ENCODE assay signal across 10 mouse cellular contexts in the genomic region with DNA sequence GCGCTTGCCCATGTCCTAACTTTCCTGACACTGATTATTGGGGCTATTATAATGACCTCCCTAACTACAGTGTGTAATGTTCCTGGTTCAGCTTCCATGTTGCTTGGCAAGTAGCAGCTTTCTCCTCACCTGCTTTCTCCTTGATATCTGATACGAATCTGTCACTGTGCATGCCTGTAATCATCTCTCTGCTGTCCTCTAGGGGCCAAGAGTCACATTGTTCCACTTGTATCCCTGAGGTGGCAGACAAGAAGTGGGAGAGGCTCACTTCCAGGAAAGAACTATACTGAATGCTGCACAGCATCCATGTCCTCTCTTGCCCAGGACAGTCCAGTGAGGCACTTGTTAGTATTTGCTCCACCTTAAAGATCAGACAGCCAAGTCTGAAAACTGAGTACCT.
DNase-seq lines count a peak whose midpoint lies in the region; ATAC-seq and TF ChIP-seq lines count a peak whose summit lies in the region.
"Had no signal": no experiment of that assay in that cellular context is flagged by ENCODE, and none has a peak within 500 bp of the region (broad histone marks: within the 10 kb centered on the region; RNA-seq: fewer than 3 reads in every experiment).

No protein-coding gene starts in this region.

- no peaks in the 10 kb centered on the region for H3K9me3 ChIP-seq in neural tube, embryonic 12.5 days
- no peaks in the 10 kb centered on the region for H3K9me3 ChIP-seq in forebrain, embryonic 12.5 days
- H3K9me3 ChIP-seq: hindbrain, embryonic 15.5 days; midbrain, embryonic 12.5 days had no signal

- H3K9ac ChIP-seq in neural tube, embryonic 12.5 days = no peak overlapping the region
- no peak overlapping the region for H3K9ac ChIP-seq in forebrain, embryonic 12.5 days
- H3K9ac ChIP-seq: hindbrain, embryonic 15.5 days; midbrain, embryonic 12.5 days had no signal

- H3K27me3 ChIP-seq in kidney, adult 2 months (replicated peaks; ENCODE audit: control insufficient read depth, insufficient read depth, low read length) = no peaks in the 10 kb centered on the region
- H3K27me3 ChIP-seq in neural tube, embryonic 12.5 days (replicated peaks) = no peaks in the 10 kb centered on the region
- no peaks in the 10 kb centered on the region for H3K27me3 ChIP-seq in forebrain, embryonic 12.5 days
- H3K27me3 ChIP-seq: hindbrain, embryonic 15.5 days; midbrain, embryonic 12.5 days had no signal

- peak; percentile 15 for DNase-seq in kidney, adult 2 months
- no peak for DNase-seq in kidney, adult 11 months
- peak; percentile 62 for DNase-seq in brain, adult 2 months (ENCODE audit: low read depth, low spot score)
- DNase-seq in kidney, postnatal 14 days = peak; percentile 8
- DNase-seq in testis, postnatal 14 days (ENCODE audit: low spot score) = no peak

- H3K4me1 ChIP-seq in kidney, adult 2 months (ENCODE audit: control insufficient read depth, insufficient read depth, low read length) = no peaks in the 10 kb centered on the region
- peaks cover 5% of the 10 kb centered on the region; the same call in 1 of the 2 replicates for H3K4me1 ChIP-seq in neural tube, embryonic 12.5 days
- peaks cover 5% of the 10 kb centered on the region for H3K4me1 ChIP-seq in forebrain, embryonic 12.5 days
- H3K4me1 ChIP-seq: hindbrain, embryonic 15.5 days had no signal

- H3K4me3 ChIP-seq in kidney, adult 2 months (ENCODE audit: insufficient read depth, low read depth, low read length) = no peak overlapping the region
- no peak overlapping the region for H3K4me3 ChIP-seq in neural tube, embryonic 12.5 days
- no peak overlapping the region for H3K4me3 ChIP-seq in forebrain, embryonic 12.5 days (replicated peaks)
- H3K4me3 ChIP-seq: hindbrain, embryonic 15.5 days; midbrain, embryonic 12.5 days had no signal

- no peak for TF ChIP-seq POLR2A in kidney, adult 2 months (IDR thresholded peaks at IDR 0.05; ENCODE audit: low read depth, low read length)

- WGBS in kidney, adult 2 months = 58% methylated on average over 2 of the region's 2 CpGs
- 55% methylated on average over 2 of the region's 2 CpGs for WGBS in neural tube, embryonic 12.5 days
- WGBS in forebrain, embryonic 12.5 days = 59% methylated on average over 2 of the region's 2 CpGs

- H3K4me2 ChIP-seq in neural tube, embryonic 12.5 days (replicated peaks) = no peak overlapping the region
- H3K4me2 ChIP-seq in forebrain, embryonic 12.5 days = no peak overlapping the region
- H3K4me2 ChIP-seq: hindbrain, embryonic 15.5 days; midbrain, embryonic 12.5 days had no signal

- no peaks in the 10 kb centered on the region for H3K36me3 ChIP-seq in kidney, adult 2 months (ENCODE audit: control insufficient read depth, insufficient read depth, low read length)
- H3K36me3 ChIP-seq in neural tube, embryonic 12.5 days = no peaks in the 10 kb centered on the region
- no peaks in the 10 kb centered on the region for H3K36me3 ChIP-seq in forebrain, embryonic 12.5 days (replicated peaks)
- H3K36me3 ChIP-seq: hindbrain, embryonic 15.5 days; midbrain, embryonic 12.5 days had no signal

- peak; percentile 86 for ATAC-seq in CD4-positive, CD25-positive, alpha-beta regulatory T cell, adult 4 months
- peak; percentile 33; the same call in 1 of the 2 replicates for ATAC-seq in neural tube, embryonic 12.5 days (ENCODE audit: low FRiP score, low read depth)
- no peak for ATAC-seq in forebrain, embryonic 12.5 days (ENCODE audit: low FRiP score)

- no peak overlapping the region for H3K27ac ChIP-seq in kidney, adult 2 months (ENCODE audit: insufficient read depth, low read depth, low read length)
- no peak overlapping the region for H3K27ac ChIP-seq in neural tube, embryonic 12.5 days
- no peak overlapping the region for H3K27ac ChIP-seq in forebrain, embryonic 12.5 days
- H3K27ac ChIP-seq: hindbrain, embryonic 15.5 days; midbrain, embryonic 12.5 days had no signal

- TF ChIP-seq CTCF in kidney, adult 2 months (conservative IDR thresholded peaks at IDR 0.05; ENCODE audit: insufficient read depth, insufficient read length, low read depth, low read length) = peak; percentile 42; the same call in 1 of the 2 replicates

Comparison
In these comparisons a context has a peak if more than half of its experiments do, and no peak if none do; other contexts are left out.
1. DNase-seq: peak in kidney, adult 2 months (single experiment), brain, adult 2 months (single experiment) and kidney, postnatal 14 days (single experiment); none in kidney, adult 11 months (single experiment) and testis, postnatal 14 days (single experiment).